8 mouse cellular contexts compared by ENCODE assay signal in the genomic region with DNA sequence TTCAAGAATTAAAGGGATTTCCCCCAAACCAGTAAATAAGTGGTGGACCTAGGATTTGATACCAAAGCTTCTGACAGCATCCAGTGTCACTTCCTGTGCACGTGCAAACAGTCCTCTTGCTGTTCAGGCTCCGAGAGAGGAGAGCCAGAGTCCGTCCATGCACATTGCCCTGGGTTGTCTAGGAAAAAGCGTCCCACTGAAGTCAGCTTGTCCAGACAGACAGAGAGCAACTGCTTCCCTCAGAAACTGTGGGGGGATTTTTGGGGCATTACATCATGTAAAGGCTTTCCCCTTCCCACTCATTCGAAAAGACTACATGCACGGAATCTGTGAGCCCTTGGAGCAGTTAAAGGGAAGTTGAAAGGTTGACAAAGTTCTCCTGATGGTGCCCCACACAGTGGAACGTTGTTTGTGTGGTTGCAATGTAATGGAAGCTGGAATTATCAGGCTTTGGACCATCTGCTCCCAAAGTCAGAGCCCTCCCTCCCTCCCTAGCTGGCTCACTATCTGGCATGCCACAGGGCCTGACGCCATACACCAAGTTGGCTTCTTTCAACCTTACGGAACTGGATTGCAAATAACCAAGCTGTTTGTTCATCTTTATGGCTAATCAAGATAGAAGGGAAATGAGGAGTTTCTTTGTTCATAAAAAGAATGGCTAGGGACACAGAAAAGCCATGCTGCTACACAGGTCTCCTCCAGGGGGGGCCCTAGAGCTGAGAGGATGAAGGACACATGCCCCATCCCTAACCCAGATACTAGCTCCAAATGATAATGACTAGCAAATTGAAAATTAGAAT. TPM values are rescaled to one million over a fixed set of nuclear protein-coding genes. Genes with fewer than 3 reads are reported as not detected.
DNase-seq lines count a peak whose midpoint lies in the region; ATAC-seq and TF ChIP-seq lines count a peak whose summit lies in the region.

No protein-coding gene starts in this region.

- H3K36me3 ChIP-seq in midbrain, postnatal 0 days (ENCODE audit: insufficient read depth, low read length): no peaks in the 10 kb centered on the region
- H3K36me3 ChIP-seq in midbrain, embryonic 16.5 days (ENCODE audit: control insufficient read depth, insufficient read depth, low read length): no peaks in the 10 kb centered on the region

- ATAC-seq in midbrain, postnatal 0 days (ENCODE audit: low FRiP score): no peak
- no peak for ATAC-seq in midbrain, embryonic 16.5 days
- peak; percentile 75; the same call in 1 of the 2 replicates for ATAC-seq in erythroblast, adult 5-6 weeks (replicated peaks; ENCODE audit: low FRiP score, poor library complexity, severe bottlenecking)

- no peak overlapping the region for H3K27ac ChIP-seq in midbrain, postnatal 0 days (ENCODE audit: low read depth, low read length)
- H3K27ac ChIP-seq in midbrain, embryonic 16.5 days (ENCODE audit: low read length): no peak overlapping the region

- no peaks in the 10 kb centered on the region for H3K27me3 ChIP-seq in midbrain, postnatal 0 days (ENCODE audit: insufficient read depth, low read length)
- no peaks in the 10 kb centered on the region for H3K27me3 ChIP-seq in midbrain, embryonic 16.5 days (ENCODE audit: control insufficient read depth, insufficient read depth, low read depth, low read length)

- no peak overlapping the region for H3K4me2 ChIP-seq in midbrain, postnatal 0 days (ENCODE audit: low read depth, low read length, poor library complexity, severe bottlenecking)
- no peak overlapping the region for H3K4me2 ChIP-seq in midbrain, embryonic 16.5 days (ENCODE audit: low read length)

- 70% methylated on average over 9 of the region's 9 CpGs for WGBS in midbrain, postnatal 0 days
- 66% methylated on average over 9 of the region's 9 CpGs for WGBS in midbrain, embryonic 16.5 days

- no peak overlapping the region for H3K9ac ChIP-seq in midbrain, postnatal 0 days (replicated peaks; ENCODE audit: low read length, poor library complexity, severe bottlenecking)
- H3K9ac ChIP-seq in midbrain, embryonic 16.5 days (ENCODE audit: low read depth, low read length): no peak overlapping the region

- H3K4me1 ChIP-seq in midbrain, postnatal 0 days (ENCODE audit: insufficient read depth, low read length): no peaks in the 10 kb centered on the region
- no peaks in the 10 kb centered on the region for H3K4me1 ChIP-seq in midbrain, embryonic 16.5 days (ENCODE audit: control insufficient read depth, insufficient read depth, low read length)

- H3K9me3 ChIP-seq in midbrain, postnatal 0 days (ENCODE audit: low read length): no peaks in the 10 kb centered on the region
- H3K9me3 ChIP-seq in midbrain, embryonic 16.5 days (replicated peaks; ENCODE audit: control insufficient read depth, low read length, poor library complexity, severe bottlenecking): no peaks in the 10 kb centered on the region

- DNase-seq in midbrain, postnatal 0 days (ENCODE audit: low spot score): no peak
- DNase-seq in adrenal gland, adult 18-20 months (ENCODE audit: low spot score in 2 of 2): peak; percentile 61 to 75
- DNase-seq in kidney, postnatal 25 days: peak; percentile 47 to 54
- peak; percentile 43 to 79 for DNase-seq in lung, postnatal 4 days
- DNase-seq in thymus, postnatal 14 days: peak; percentile 81
- no peak for DNase-seq in yolk sac, embryonic 10.5 days (ENCODE audit: low spot score)

- no peak overlapping the region for H3K4me3 ChIP-seq in midbrain, postnatal 0 days (ENCODE audit: low read depth, low read length)
- no peak overlapping the region for H3K4me3 ChIP-seq in midbrain, embryonic 16.5 days (ENCODE audit: low read depth, low read length)

- peak; percentile 44 for TF ChIP-seq CTCF in midbrain, postnatal 0 days (IDR thresholded peaks at IDR 0.05)

RNA-seq across cellular contexts. Expression of gene Wipf1, which starts 37.9 kb away (rescaled TPM):
- total RNA-seq in midbrain, postnatal 0 days (2014; rRNA removed): 1.8 and 4.3 TPM in 2 replicates
- 2.1 and 2.4 TPM in 2 replicates for polyA plus RNA-seq in midbrain, postnatal 0 days (2015; fragmentation: Nextera tagmentation; extraction: Ambion mirVana)
- 2.1 and 2.6 TPM in 2 replicates for polyA plus RNA-seq in midbrain, embryonic 16.5 days (2015; fragmentation: Nextera tagmentation; extraction: Ambion mirVana)
- total RNA-seq in adrenal gland, adult 18-20 months (2021): 10 to 100 TPM; 14.6 to 16.3 TPM
- total RNA-seq in erythroblast, adult 5-6 weeks (2015; ENCODE audit: low replicate concordance): 17.3 and 23.6 TPM in 2 replicates
- 4.5 and 4.7 TPM in 2 replicates for total RNA-seq in erythroblast, adult 5-6 weeks (2017; ENCODE audit: low replicate concordance)

Comparison
In these comparisons a context has a peak if more than half of its experiments do, and no peak if none do; other contexts are left out.
1. DNase-seq: peak in adrenal gland, adult 18-20 months (2 of 2), kidney, postnatal 25 days (2 of 2), lung, postnatal 4 days (2 of 2) and thymus, postnatal 14 days (single experiment); none in midbrain, postnatal 0 days (single experiment) and yolk sac, embryonic 10.5 days (single experiment).